Mouse (Mus musculus) megakaryocyte-erythroid progenitor cell, adult 5-6 weeks (primary cell): ENCODE measurements at regions not wholly inside any gene's neighbourhood (a gene's known extent, or its start where the extent isn't known, plus 50 kb on each side); places are given as distances from the start of the nearest gene placed in this dataset.

Source experiments
- ATAC-seq: replicated peaks from 2 replicates; pipeline ENCODE4 v1.8.0; 2016; ENCODE audit warnings: mild to moderate bottlenecking, inconsistent platforms; ENCODE audit not compliant: severe bottlenecking, poor library complexity, low FRiP score, low TSS enrichment

DNA sequence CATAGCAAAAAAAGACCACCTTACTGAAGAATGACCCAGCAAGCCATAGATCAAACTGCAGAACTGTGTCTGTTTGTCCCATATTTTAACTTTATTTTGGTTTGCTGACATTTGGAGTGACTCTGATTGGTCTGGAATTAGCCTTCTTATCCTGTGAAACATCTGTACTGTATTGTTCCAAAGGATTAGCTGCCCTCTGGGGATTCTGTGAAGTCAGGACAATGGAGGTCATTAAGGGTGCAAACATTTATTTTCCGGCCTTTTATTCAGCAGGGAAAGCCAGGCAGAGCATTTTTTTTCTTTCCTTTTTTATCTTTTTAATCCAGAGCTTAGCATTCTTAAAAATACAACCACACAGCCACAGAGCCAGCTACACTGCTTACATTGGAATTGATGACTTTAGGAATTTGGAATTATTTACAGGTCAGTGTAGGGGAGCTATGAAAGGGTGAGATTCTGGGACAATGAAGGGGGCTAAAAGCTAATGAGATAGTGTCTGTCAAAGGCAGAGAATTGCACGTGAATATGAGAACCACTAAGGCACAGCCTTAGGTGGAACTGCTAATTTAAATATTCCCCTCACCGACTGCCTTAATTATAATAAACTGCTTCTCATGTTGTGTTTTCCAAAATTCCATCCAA lies 1267.6 kb upstream of the Flrt2 start:
- ATAC-seq: no peak

DNA sequence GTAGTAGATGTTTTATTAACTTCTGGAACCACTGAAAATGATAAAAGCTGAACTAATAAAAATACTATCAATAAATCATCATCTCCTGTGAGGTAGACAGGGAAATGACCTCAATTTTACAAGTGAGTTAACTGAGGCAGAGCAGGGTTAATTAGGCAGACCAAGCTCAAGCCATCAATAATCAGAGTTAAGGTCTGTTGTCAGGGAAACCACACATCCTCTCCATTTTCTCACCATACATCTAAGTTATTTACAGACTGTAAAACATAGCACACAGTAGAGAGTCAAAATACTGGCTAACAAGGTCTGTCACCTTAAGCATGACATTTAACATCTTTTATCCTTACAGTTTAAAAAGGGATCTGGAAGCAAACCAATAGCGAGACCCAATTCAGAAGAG lies 1242.5 kb upstream of the Flrt2 start:
- ATAC-seq: no peak

DNA sequence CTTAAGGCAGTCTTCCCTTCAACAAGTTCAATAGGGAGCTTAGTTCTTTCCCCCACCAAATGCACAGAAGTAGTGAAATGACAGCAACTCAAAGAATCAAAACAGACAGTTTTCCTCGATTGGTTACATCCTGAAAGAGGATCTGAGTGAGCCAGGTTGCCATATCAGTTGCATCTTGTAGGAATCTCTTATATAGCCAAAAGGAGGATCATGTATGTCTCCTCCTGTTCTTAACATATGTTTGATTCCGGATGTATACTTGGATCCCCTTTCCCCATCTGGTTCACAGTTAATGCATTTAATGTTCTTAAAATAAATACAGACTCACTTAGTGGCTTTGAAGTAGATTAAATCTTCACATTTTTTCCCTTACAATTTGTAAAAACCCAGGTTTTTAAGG lies 1224.0 kb upstream of the Flrt2 start:
- no peak for ATAC-seq

DNA sequence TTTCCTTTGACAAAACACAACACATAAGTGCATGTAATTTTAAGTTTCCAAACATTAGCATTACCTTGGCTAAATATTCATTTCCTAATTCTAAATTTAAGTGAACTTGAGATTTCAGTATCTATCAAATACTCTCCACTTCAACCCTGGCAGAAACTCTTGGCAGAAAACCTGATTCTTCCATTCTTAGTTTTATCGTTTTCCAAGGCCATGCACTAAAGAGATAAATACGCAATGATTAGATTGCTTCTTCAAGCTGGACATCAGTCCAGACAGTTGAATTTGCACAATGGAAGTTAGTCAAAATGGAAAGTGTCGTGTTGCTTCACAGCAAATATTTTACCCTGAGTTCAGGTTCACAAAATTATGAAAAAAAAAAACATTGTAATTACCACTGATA lies 1223.4 kb upstream of the Flrt2 start:
- ATAC-seq: no peak

DNA sequence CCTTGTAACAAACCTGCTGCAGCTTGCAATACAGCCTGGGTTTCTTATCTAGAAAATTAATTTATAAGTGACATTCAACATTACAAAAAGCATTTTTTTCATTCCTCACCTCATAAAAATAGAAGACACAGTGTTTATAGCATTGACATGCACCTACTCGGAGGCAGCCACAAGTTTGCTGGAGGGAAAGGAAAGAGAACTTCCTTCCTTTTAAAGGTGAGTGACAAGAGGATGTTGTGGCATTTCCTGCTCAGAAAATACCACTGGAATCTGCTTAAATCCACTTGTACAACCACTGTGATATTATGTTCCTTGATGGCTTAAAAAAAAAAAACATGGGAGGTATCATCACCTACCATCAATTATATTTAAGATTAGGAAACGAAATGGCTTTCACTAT lies 1222.2 kb upstream of the Flrt2 start:
- no peak for ATAC-seq

DNA sequence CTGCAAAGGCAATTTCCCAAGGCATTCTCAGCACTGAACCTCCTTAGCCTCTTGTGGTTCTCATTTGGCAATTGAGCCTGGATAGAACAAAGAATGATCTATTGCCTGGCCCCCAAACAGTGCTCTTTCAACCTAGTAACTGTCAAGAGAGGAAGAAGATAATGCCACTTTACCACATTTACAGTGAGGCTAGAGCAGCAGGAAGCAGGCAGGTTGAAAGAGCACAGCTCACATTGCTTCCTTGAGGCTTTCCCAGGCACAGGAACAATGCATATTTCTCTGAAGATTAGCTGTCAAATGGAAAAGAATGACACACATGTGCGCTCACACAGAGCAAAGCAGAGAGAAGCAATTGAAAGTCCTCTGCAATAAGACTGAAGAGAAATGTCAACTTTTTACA lies 1221.0 kb upstream of the Flrt2 start:
- no peak for ATAC-seq

DNA sequence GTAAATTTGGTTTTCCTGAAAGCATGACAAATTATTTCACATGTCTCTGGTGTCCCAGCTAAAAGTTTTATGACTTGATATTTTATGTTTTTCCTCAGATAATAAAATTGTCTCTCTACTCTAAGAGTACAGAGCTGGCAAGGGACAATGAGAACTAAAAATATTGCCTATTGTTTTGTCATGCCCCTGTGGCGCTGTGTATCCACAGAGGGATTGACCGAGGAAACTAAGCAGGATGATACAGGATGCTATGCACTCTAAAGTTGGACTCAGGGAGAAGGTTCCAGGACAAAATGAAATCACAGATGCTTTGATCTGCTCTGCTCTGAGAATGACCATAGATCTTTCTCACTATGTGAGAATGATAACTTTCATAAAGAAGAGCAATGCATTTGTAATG lies 1203.3 kb upstream of the Flrt2 start:
- no peak for ATAC-seq

DNA sequence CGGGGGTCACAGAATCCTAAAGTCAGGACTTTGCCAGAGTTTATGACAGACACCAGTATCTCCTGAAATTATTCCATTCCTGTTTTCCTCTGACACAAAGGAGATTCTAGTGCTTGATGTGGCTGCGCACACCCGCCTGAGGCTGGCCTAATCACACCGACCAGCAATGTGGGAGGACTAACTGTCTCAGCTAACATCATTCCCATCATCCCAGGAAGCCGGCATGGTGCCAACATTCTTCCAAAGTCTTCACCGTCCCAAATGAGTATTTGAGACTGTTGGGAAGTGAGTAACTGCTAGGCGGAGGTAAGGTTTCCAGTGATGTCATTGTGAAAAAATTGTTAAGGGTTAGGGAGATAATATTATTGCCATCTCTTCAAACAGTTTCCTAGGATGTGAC lies 1183.9 kb upstream of the Flrt2 start:
- ATAC-seq: no peak

DNA sequence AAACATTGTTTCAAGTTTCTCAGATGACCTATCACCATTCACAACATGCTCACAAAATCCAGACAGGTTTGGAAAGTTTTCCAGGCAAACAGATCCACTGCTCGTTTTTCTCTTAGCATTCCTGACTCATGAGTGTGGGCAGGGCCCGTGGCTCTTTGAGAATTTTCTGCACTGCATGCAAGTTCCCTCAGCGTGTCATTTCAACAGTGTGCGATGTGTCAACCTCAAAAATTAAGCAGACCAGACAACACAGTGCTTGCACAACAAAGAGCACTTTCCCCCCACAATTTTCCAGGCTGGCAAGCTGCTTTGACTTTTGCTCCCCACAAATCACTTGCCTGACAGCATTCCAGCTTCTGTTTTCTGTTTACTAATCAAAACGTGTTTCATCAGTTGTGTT lies 1182.2 kb upstream of the Flrt2 start:
- ATAC-seq: no peak

DNA sequence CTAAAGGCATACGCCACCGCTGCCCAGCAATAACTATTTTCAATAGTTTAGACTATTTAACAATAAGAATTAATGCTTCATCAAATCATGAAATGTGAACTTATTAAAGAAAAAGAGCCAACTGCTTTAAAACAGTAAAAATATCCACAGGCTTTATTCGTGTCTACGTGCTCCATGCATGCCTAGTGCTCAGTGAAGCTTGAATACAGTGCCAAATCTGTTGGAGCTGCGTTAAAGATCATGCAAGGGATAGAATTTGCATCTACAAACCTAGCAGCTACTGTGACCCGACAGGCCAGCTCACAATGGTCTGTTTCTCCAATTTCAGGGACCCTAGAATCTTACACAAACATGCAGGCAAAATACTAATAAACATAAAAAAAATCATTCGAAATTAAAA lies 1147.3 kb upstream of the Flrt2 start:
- no peak for ATAC-seq

DNA sequence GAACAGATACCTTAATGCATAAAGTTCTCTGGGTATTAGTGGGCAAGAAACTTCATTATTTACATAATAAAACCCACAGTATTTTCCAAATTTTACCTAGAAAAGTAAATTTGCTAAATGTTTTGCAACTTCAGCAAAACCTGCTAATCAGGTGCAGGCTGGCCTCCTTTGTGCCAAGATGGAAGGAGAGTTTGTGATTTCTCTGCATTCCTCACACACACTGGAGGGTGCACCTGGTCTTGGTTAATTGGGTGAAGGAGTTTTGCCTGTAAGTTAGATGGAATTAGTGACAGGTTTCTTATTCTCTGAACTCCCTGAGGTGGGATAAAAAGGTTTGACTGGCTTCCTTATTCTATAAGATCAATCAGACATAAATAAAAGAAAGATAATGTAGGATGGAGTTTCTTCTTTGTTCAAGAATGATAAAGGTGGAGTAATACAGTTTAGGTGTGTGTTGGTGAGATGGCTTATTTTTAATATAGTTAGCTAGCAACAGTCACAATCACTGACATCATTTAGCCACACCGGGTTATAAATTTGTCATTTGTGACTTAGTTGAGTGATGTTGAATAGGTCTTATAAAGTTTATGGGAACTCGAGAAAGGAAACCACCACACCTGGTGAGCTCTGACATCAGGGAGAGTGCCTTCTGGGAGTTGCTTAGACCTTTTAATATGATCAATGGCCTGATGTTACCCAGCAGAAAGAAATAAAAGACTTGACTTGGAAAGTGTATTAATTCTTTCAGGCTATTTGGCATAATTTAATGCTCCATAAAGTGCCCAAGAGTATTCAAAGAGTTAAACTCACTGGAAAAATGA lies 1131.4 kb upstream of the Flrt2 start:
- no peak for ATAC-seq

DNA sequence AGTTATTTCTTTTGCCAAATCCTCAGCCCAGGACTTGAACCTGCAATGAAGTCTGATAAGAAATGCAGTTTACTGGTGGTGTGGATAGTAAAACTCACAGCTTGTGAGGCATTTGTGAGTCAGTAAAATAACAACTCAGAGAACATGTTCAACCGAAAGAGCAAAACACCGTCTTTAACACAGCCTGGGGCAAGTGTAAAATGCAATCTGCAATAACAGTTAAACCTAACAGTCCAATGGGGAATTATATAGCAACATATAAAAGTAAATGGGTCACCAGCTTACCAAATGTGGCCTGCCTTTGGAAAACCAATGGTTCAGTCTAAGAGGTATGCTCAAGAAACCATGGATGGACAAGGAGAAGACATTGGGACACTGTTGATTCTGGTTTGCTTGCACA lies 1117.0 kb upstream of the Flrt2 start:
- ATAC-seq: no peak

DNA sequence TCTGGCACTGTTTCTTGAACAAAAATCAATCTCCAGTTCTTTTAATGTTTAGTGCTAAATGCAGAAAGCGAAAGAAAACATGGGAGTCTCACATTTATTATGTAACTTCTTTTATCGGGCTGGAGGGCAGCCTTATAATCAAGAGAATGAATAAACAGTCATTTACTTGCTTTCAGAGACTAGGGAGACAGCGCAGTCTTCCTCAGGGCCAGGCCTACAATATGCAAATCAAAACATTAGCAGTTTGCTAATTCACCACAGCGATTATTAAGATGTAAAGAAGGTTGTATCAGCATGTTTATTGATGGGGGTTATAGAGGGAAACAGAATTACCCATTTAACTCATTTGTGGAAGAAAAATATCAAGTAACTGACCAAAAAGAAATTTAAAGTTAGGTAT lies 1111.7 kb upstream of the Flrt2 start:
- no peak for ATAC-seq

DNA sequence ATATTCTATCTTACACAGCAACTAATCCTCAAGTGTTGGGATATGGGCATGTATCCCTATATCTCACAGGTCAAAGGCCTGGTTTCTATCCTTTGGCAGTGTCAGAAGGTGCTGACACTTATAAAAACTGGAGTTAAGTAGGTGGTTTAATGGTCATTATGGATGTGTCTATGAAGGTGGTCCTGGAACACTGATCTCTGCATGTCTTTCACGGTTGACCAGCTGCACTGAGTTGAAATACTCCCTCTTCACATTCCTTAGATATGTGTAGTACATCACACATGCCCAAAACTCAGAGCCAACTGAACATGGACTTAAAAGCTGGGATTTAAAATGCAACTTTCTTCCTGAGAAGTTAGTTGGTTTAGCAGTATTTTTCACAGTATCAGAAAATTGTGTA lies 1107.7 kb upstream of the Flrt2 start:
- ATAC-seq: no peak

DNA sequence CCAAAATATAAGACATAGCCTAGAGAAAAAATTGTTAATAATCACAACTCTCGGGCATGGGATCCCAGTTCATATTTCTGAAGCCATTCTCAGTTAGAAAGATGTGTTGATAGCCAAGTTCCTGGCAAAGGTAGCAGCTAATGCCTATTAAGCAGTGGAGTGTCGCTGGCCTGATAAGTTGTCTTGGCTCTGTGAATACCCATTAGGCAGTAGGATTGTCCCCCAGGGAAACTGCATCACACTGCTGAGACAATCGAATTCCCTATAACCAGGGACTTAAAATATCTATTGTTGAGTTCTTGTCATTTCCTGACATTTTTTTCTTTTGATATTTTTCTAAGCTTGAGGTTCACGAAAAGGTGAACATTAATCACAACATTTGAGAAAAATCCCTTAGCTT lies 1105.0 kb upstream of the Flrt2 start:
- no peak for ATAC-seq

DNA sequence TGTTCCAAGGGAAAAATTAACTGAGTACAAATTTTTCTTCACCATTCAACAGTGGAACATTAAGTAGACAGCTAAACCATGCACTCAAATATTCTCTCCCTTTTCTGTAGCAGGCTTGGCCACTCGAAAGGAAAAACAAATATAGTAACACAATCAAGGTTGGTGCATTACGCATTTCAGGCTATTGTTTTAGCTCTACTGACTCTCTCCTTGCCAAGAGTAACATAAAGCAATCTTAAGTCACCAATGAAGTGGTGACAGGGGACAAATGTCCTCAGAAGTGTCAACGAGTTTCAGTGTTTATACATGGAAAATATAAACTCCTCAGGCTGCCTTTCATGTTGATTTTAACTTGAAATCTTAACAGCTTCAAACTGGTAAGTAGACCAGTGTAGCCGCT lies 1103.4 kb upstream of the Flrt2 start:
- no peak for ATAC-seq

DNA sequence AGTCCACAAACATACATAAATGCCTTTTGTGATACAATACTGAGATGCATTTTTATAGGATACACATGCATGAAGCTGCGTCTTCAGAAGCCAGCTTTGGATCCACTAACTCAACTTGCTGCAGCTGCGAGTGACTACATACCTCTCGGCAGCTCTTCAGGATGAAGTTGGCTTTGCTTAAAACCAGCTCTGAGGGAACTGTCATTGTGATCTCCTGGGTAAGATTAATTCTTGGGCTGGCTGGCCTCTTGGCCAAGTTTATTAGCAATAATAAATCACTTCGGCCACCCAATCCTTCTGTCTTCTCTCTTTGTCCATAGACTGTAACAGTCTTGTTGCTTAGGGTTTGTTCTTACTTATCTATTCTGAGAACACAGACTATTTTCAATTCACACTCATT lies 1103.0 kb upstream of the Flrt2 start:
- no peak for ATAC-seq

DNA sequence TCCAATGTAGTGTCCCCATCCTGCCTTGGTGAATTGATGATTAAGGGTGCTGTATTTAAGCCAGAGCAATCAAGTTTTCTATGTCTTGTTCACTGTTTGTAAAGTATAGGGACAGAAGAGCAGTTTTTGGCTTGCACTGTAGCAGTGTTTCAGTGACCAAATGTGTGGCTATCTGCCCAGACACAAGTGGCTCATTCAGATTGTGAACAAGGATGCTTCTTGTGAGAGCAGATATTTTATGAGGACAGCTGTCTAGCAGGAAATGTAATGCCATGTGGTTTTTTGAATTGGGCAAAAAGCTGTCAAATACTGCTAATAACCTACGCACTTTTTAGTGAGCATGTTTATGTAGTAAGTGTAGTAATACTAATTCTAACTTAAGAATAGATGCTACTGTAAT lies 1086.5 kb upstream of the Flrt2 start:
- no peak for ATAC-seq

DNA sequence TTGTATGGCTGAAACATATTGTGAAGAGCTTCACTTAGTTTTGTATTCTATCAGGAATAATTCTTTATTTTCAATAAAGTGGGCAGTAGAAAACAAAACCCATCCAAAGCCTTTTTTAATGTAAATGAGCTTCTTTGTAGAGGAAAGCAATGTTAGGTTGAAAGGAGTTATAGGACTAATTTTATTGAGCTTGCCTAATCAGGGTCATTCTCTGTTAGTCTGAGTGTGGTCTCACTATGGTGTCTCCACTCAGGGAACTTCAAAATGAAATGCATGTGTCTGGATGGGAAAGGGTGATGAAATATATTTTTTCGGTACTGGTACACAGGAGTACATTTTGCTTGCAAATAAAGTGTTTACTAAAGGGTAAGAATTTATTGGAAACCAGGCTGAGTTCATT lies 1055.5 kb upstream of the Flrt2 start:
- ATAC-seq: no peak

DNA sequence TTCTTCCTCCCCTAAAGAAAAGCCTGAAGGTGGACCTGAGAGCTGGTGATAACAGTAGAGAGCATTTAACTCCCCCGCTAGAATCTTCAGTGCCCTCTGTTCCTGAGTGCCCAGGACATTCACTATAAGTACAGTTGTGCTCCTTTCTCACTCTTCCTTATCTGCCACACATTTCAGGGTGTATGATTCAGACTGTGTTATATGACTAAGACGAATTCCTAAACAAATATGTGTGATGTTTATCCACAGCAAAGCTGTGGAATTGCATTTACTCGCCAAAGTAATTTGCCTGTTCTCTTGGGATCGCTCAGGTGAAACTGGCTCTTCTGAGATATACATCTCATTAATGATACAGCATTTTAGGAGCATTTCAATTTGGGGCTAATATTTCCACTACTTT lies 1051.9 kb upstream of the Flrt2 start:
- ATAC-seq: no peak

DNA sequence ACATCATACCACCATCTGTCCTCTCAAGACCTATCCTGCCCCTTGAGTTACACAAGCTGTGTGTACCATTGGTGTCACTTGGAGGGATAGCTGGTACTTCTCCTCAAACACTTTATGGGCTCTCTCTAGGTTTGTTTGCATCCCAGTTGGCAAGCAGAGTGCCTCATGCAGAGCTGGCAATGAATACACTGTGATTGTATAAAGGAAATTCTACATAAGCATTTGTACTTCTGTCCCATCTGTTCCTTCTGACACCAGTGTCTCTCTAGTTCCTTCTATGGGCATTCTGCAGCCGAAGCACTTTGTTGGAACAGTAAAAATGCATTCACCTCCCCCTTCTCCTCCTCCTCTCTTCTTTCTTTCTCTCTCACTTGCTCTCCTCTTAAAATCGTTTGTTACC lies 1046.7 kb upstream of the Flrt2 start:
- no peak for ATAC-seq

DNA sequence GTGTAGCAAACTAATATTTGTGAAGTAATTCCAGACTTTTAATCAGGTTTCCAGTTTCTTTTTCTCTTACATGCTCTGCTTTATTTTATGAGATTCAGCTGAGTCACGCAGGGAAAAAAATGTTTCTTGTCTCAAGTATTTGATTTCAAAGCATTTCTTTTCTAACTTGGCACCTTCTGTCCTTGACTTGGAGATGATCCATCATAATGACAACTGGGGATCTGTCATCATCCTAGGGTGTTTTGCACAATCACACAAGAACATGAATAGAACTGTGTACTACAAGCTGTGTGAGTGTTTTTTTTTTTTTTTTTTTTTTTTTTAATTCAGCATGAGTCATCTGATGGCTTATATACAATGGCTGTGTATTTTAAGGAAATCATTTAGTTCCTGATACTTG lies 1022.0 kb upstream of the Flrt2 start:
- ATAC-seq: no peak
